Mouse (Mus musculus): Measurements from ENCODE around the gene Snx21.
A peak's percentile ranks its signal among the peaks of the same experiment; 100 is the strongest.

Gene Snx21

GRCm38 (mm10) chr2:164832748-164833301 lies 47.2 kb downstream of the Snx21 start, which contains the start of gene Ctsa:
Gene Ctsa, plus strand, starts transcription at chr2:164832873.
- DNase-seq = peak; percentile 78

GRCm38 (mm10) chr2:164833314-164833959 lies 47.8 kb downstream of the Snx21 start, which contains the start of gene Neurl2:
Gene Neurl2, minus strand, starts transcription at chr2:164833456.
- DNase-seq = peak; percentile 90

GRCm38 (mm10) chr2:164834531-164834930 lies 48.9 kb downstream of the Snx21 start:
- no peak for DNase-seq

GRCm38 (mm10) chr2:164835164-164835563 lies 49.5 kb downstream of the Snx21 start:
- no peak for DNase-seq

Data from right cerebral cortex, postnatal 25 days (tissue).